Mouse (Mus musculus) intestine, embryonic 16.5 days (tissue): ENCODE results near the gene Gdf11. TPM values are rescaled to one million over a fixed set of nuclear protein-coding genes. Genes with fewer than 3 reads are reported as not detected.
A peak's percentile ranks its signal among the peaks of the same experiment; 100 is the strongest.

Experiments used
- ATAC-seq: fragments of 200-750 bp; cut with Nextera tagmentation; 2 replicates; pipeline ENCODE4 v1.8.0; 2017; ENCODE audit warnings: moderate TSS enrichment, moderate library complexity
- H3K27ac ChIP-seq: fragments of 300-500 bp; sonication (generic); 2 replicates; pipeline ENCODE4 v1.5.1; 2014; ENCODE audit warnings: mild to moderate bottlenecking, low read length
- H3K27me3 ChIP-seq: fragments of 300-500 bp; sonication (generic); replicated peaks from 2 replicates; pipeline ENCODE4 v1.6.1; 2014; ENCODE audit warnings: low read length, control low read depth, mixed read lengths; ENCODE audit not compliant: control insufficient read depth, insufficient read depth
- H3K36me3 ChIP-seq: fragments of 300-500 bp; sonication (generic); 2 replicates; pipeline ENCODE4 v1.6.1; 2014; ENCODE audit warnings: low read length, control low read depth; ENCODE audit not compliant: control insufficient read depth, insufficient read depth
- H3K4me1 ChIP-seq: fragments of 300-500 bp; sonication (generic); 2 replicates; pipeline ENCODE4 v1.6.1; 2014; ENCODE audit warnings: low read length, control low read depth, mixed read lengths; ENCODE audit not compliant: control insufficient read depth, insufficient read depth
- H3K4me2 ChIP-seq: fragments of 300-500 bp; sonication (generic); 2 replicates; pipeline ENCODE4 v1.6.1; 2014; ENCODE audit warnings: low read depth, low read length, control low read depth
- H3K4me3 ChIP-seq: fragments of 300-500 bp; sonication (generic); 2 replicates; pipeline ENCODE4 v1.5.1; 2014; ENCODE audit warnings: mild to moderate bottlenecking, low read length
- H3K9ac ChIP-seq: fragments of 300-500 bp; sonication (generic); 2 replicates; pipeline ENCODE4 v1.6.1; 2014; ENCODE audit warnings: low read depth, low read length
- H3K9me3 ChIP-seq: fragments of 300-500 bp; sonication (generic); 2 replicates; pipeline ENCODE4 v1.6.1; 2016; ENCODE audit warnings: low read length, control low read depth; ENCODE audit not compliant: control insufficient read depth
- WGBS: fragments of 180-500 bp; shearing (Covaris S2); extraction: QIAGEN DNeasy Blood & Tissue Kit; methylation state at CpG from one replicate; pipeline ENCODE4 v1.1.7; 2014; 5-methylcytosine and 5-hydroxymethylcytosine counted together
- polyA plus RNA-seq: library from polyadenylated mRNA; unstranded; fragments of >200 nt; fragmentation: Nextera tagmentation; extraction: Ambion mirVana; gene quantifications from 2 replicates; pipeline ENCODE4 v1.2.1, GENCODE M21; 2015

The Gdf11 gene
- polyA plus RNA-seq, 1 experiment from 2014 or later = 2.2 TPM

DNA sequence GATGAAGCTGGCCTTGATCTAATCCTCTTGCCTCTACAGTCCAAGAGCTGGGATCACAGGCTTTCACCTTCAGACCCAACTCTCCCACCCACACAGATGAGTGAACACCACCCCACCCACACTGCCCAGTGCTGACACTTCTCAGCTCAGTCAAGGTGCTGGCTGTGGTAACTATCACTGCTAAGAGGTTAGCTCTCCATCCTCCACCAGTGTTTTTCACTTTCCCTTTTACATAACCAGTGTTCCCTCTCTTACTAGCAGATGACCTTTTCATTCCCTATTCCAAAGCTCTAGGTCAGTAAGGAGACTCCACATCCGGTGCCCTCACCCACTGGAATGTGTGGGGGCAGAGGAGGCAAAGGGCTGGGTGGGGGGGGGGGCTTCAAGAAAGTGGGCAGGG, 29.7 kb upstream of the Gdf11 start:
- H3K36me3 ChIP-seq = 0 out of 2 replicates have a peak, but pooled peaks cover 8% of the 10 kb centered on the region
- H3K4me1 ChIP-seq = peaks cover 43% of the 10 kb centered on the region
- ATAC-seq = no peak
- no peak overlapping the region for H3K4me2 ChIP-seq
- H3K27me3 ChIP-seq = no peaks in the 10 kb centered on the region
- H3K9me3 ChIP-seq = no peaks in the 10 kb centered on the region
- 58% methylated on average over 1 of the region's 1 CpGs for WGBS
- no peak overlapping the region for H3K4me3 ChIP-seq
- H3K9ac ChIP-seq = no peak overlapping the region
- H3K27ac ChIP-seq = peak overlapping the region; percentile 79; the same call in 1 of the 2 replicates

- Histone ChIP-seq H3K27ac (peak overlapping the region; percentile 79), H3K4me1 (peaks cover 43% of the 10 kb centered on the region), H3K36me3 (0 out of 2 replicates have a peak, but pooled peaks cover 8% of the 10 kb centered on the region), H3K4me3 (no peak overlapping the region), H3K27me3 (no peaks in the 10 kb centered on the region), H3K9me3 (no peaks in the 10 kb centered on the region), H3K4me2 (no peak overlapping the region), H3K9ac (no peak overlapping the region)
- WGBS = 60% methylated on average over 3 of the region's 3 CpGs
- ATAC-seq = no peak
Observed at GRCm38 (mm10) chr10:128920736-128921161, 29.2 kb upstream of the Gdf11 start.

- Histone ChIP-seq H3K9ac (0 out of 2 replicates have a peak overlapping the region, but pooled peaks have one; percentile 23), H3K9me3 (no peaks in the 10 kb centered on the region), H3K4me1 (peaks cover 43% of the 10 kb centered on the region), H3K27ac (peak overlapping the region; percentile 79), H3K4me3 (no peak overlapping the region), H3K36me3 (0 out of 2 replicates have a peak, but pooled peaks cover 8% of the 10 kb centered on the region), H3K27me3 (no peaks in the 10 kb centered on the region), H3K4me2 (no peak overlapping the region)
- WGBS = 76% methylated on average over 7 of the region's 7 CpGs
- no peak for ATAC-seq
Observed at GRCm38 (mm10) chr10:128919966-128920365, 28.4 kb upstream of the Gdf11 start.

DNA sequence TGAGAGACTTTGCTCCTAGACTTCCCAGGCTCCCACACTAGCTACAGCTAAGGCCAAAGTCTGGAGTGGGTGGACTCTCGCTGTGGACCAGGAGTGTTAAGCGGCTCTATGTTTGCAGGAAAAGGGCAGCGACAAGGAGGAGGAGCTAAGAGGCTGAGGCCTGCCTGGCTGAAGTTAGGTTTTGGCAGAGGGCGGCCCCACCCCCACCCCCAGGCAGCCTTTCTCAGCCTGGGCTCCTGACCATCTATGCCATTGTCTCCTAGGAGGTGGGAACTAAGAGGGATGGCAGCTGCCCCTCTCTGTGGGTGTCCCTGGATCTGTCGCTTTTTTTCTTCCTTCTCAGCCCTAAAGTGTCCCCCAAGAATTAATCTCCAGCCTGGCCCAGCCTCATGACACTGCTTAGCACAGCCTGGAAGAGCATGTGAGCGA, 27.7 kb upstream of the Gdf11 start:
- Histone ChIP-seq H3K36me3 (0 out of 2 replicates have a peak, but pooled peaks cover 8% of the 10 kb centered on the region), H3K27ac (peak overlapping the region; percentile 79), H3K9ac (peak overlapping the region; percentile 23; the same call in 1 of the 2 replicates), H3K4me2 (peak overlapping the region; percentile 34; the same call in 1 of the 2 replicates), H3K27me3 (no peaks in the 10 kb centered on the region), H3K4me3 (no peak overlapping the region), H3K9me3 (no peaks in the 10 kb centered on the region), H3K4me1 (peaks cover 43% of the 10 kb centered on the region)
- WGBS = 14% methylated on average over 6 of the region's 6 CpGs
- peak; percentile 78 for ATAC-seq

DNA sequence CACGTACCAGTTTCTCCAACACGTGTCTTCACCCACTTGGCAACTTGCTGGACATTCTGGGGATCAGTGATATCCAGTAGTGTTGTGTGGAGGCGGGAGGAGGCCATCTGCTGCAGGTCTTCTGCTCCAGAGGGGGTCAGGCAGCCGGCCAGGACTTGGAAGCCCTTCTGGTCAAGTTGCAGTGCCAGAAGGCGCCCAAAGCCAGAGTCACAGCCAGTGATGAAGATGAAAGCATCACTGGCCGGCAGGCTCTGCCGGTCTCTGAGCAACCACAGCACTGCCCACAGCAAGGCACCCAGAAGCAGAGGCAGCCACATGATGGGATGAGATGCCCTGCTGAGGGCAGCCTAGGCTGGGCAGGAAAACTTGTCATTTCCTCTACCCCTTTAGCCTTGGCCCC, 26.7 kb upstream of the Gdf11 start:
- Histone ChIP-seq H3K27me3 (no peaks in the 10 kb centered on the region), H3K9ac (no peak overlapping the region), H3K4me1 (peaks cover 35% of the 10 kb centered on the region), H3K4me3 (no peak overlapping the region), H3K9me3 (no peaks in the 10 kb centered on the region), H3K36me3 (peaks cover 11% of the 10 kb centered on the region; the same call in 1 of the 2 replicates), H3K27ac (peak overlapping the region; percentile 79), H3K4me2 (0 out of 2 replicates have a peak overlapping the region, but pooled peaks have one; percentile 34)
- no peak for ATAC-seq
- WGBS = 80% methylated on average over 7 of the region's 7 CpGs

DNA sequence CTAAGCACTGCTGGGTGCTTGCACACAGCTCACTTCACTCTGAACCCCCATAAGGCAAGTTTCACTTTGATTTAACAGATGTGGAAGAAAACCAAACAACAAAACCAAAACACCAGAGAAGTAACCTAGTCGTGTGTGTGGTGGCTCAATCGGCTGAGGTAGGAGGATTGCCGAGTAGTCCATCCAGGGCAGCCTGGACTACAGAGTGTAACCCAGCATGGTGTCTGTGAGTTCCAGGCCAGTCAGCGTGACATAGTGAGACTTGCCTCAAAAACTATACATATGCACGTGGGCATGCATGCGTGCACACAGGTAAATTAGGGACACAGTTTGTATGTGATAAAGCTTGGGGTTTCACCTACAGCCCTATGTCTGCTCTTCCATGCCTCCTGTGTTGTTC, 25.9 kb upstream of the Gdf11 start:
- H3K9me3 ChIP-seq = no peaks in the 10 kb centered on the region

DNA sequence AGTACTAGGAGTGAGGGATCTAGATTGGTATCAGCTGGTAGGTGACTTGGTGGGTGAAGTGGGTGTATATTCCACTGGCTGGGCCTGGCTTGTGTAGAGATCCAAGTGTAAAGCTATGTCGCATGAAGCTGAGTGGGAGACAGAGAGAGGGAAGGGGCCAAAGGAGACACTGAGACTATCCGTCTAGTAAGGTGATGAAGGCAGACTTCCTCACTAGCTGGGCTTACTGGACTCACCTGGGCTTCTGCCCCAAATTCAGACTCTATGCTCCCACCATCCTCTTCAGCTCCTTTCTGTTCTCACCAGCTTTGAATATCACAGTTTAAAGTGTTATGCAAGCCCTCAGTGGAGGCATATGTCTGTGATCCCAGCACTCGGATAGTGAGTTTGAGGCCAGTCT, 25.1 kb upstream of the Gdf11 start:
- ATAC-seq = no peak
- Histone ChIP-seq H3K9me3 (no peaks in the 10 kb centered on the region), H3K27ac (no peak overlapping the region), H3K4me1 (peaks cover 27% of the 10 kb centered on the region), H3K36me3 (peaks cover 11% of the 10 kb centered on the region; the same call in 1 of the 2 replicates), H3K9ac (no peak overlapping the region), H3K4me3 (no peak overlapping the region), H3K4me2 (no peak overlapping the region), H3K27me3 (no peaks in the 10 kb centered on the region)
- WGBS = 90% methylated on average over 3 of the region's 3 CpGs

More for the DNA sequence above, 25.9 kb upstream of the Gdf11 start:
- Histone ChIP-seq H3K4me3 (no peak overlapping the region), H3K27me3 (no peaks in the 10 kb centered on the region), H3K36me3 (peaks cover 11% of the 10 kb centered on the region; the same call in 1 of the 2 replicates), H3K4me1 (peaks cover 35% of the 10 kb centered on the region), H3K4me2 (no peak overlapping the region), H3K27ac (no peak overlapping the region), H3K9ac (no peak overlapping the region)
- ATAC-seq = no peak
- 88% methylated on average over 6 of the region's 6 CpGs for WGBS

GRCm38 (mm10) chr10:128915550-128915949, 24.0 kb upstream of the Gdf11 start:
- Histone ChIP-seq H3K4me1 (peaks cover 28% of the 10 kb centered on the region), H3K27me3 (no peaks in the 10 kb centered on the region), H3K9ac (no peak overlapping the region), H3K9me3 (no peaks in the 10 kb centered on the region), H3K36me3 (peaks cover 11% of the 10 kb centered on the region; the same call in 1 of the 2 replicates), H3K27ac (no peak overlapping the region), H3K4me2 (no peak overlapping the region), H3K4me3 (no peak overlapping the region)
- no peak for ATAC-seq
- 85% methylated on average over 2 of the region's 2 CpGs for WGBS

DNA sequence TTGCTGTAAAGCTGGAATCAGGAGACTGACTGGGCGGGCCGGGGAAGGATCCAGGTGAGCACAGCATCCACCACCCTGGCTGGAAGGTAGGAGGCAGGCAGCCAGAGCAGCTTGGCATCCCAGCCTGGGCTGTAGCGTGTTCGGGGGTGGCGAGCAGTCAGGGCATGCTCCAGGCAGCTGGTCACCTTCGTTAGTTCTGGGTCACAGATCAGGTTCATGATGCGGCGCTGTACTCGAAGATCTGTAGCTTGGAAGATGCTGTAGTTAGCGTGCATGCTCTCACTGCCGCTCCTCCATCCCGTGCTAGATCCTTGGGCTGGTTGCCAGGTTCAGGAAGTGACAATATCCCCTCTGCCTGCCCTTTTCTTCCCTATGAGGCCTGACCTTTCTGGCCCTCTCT, 22.2 kb upstream of the Gdf11 start:
- Histone ChIP-seq H3K9ac (no peak overlapping the region), H3K27me3 (no peaks in the 10 kb centered on the region), H3K27ac (no peak overlapping the region), H3K9me3 (no peaks in the 10 kb centered on the region), H3K4me1 (peaks cover 14% of the 10 kb centered on the region), H3K4me2 (no peak overlapping the region), H3K36me3 (peaks cover 11% of the 10 kb centered on the region; the same call in 1 of the 2 replicates), H3K4me3 (no peak overlapping the region)
- whole genome bisulfite sequencing = 86% methylated on average over 12 of the region's 12 CpGs
- no peak for ATAC-seq

GRCm38 (mm10) chr10:128913219-128913618, 21.7 kb upstream of the Gdf11 start:
- ATAC-seq = no peak

More at GRCm38 (mm10) chr10:128913219-128913618, 21.7 kb upstream of the Gdf11 start:
- Histone ChIP-seq H3K27me3 (no peaks in the 10 kb centered on the region), H3K4me1 (peaks cover 10% of the 10 kb centered on the region), H3K9me3 (no peaks in the 10 kb centered on the region), H3K27ac (no peak overlapping the region), H3K4me2 (no peak overlapping the region), H3K9ac (no peak overlapping the region), H3K4me3 (no peak overlapping the region), H3K36me3 (peaks cover 11% of the 10 kb centered on the region; the same call in 1 of the 2 replicates)
- 11% methylated on average over 5 of the region's 5 CpGs for WGBS
